Mouse (Mus musculus) megakaryocyte, embryonic 14.5 days (primary cell): ENCODE results near the gene Vps41. TPM values are rescaled to one million over a fixed set of nuclear protein-coding genes. Genes with fewer than 3 reads are reported as not detected.

Source experiments
- H3K27me3 ChIP-seq: replicated peaks from 2 replicates; pipeline ENCODE3; 2012; ENCODE audit warnings: inconsistent platforms
- H3K36me3 ChIP-seq: replicated peaks from 2 replicates; pipeline ENCODE3; 2012; ENCODE audit warnings: low read length, inconsistent platforms, mixed read lengths
- H3K4me1 ChIP-seq: 2 replicates; pipeline ENCODE4 v1.6.1; 2012; ENCODE audit warnings: inconsistent platforms
- H3K4me3 ChIP-seq: replicated peaks from 2 replicates; pipeline ENCODE3; 2012; ENCODE audit warnings: moderate library complexity, mild to moderate bottlenecking, inconsistent platforms
- H3K9me3 ChIP-seq: 2 replicates; pipeline ENCODE4 v1.6.1; 2012; ENCODE audit warnings: inconsistent platforms
- FLI1 ChIP-seq: IDR thresholded peaks from 2 replicates; pipeline ENCODE4 v1.6.1; 2012; ENCODE audit warnings: low read length, inconsistent platforms, mixed read lengths
- GATA1 ChIP-seq: IDR thresholded peaks from 3 replicates; pipeline ENCODE4 v1.6.1; 2012; ENCODE audit warnings: mixed read lengths, low read length, inconsistent platforms, borderline replicate concordance
- polyA plus RNA-seq: library from polyadenylated mRNA; stranded (reverse); fragments of >175 nt; gene quantifications from 2 replicates; pipeline ENCODE4 v1.2.3, GENCODE M21; 2012; ENCODE audit warnings: low replicate concordance; ENCODE audit not compliant: insufficient read depth

The Vps41 gene
- polyA plus RNA-seq, 1 experiment, result 0.45 TPM

GRCm38 (mm10) chr13:18856026-18856802 is 139.1 kb downstream of the Vps41 start:
- Histone ChIP-seq H3K4me3 (no peak overlapping the region), H3K36me3 (peaks cover 78% of the 10 kb centered on the region), H3K4me1 (peaks cover 11% of the 10 kb centered on the region), H3K9me3 (no peaks in the 10 kb centered on the region), H3K27me3 (no peaks in the 10 kb centered on the region)
- TF ChIP-seq GATA1 (no peak), FLI1 (no peak)

GRCm38 (mm10) chr13:18858183-18858582 is 141.1 kb downstream of the Vps41 start:
- peaks cover 76% of the 10 kb centered on the region for H3K36me3 ChIP-seq
- TF ChIP-seq FLI1, result no peak
- no peak for TF ChIP-seq GATA1

GRCm38 (mm10) chr13:18859389-18859788 is 142.3 kb downstream of the Vps41 start:
- H3K27me3 ChIP-seq, result no peaks in the 10 kb centered on the region
- H3K4me1 ChIP-seq, result peaks cover 11% of the 10 kb centered on the region
- no peak for TF ChIP-seq GATA1
- TF ChIP-seq FLI1, result no peak
- H3K36me3 ChIP-seq, result peaks cover 76% of the 10 kb centered on the region
- H3K4me3 ChIP-seq, result no peak overlapping the region
- no peaks in the 10 kb centered on the region for H3K9me3 ChIP-seq

More at GRCm38 (mm10) chr13:18858183-18858582, 141.1 kb downstream of the Vps41 start:
- Histone ChIP-seq H3K4me1 (peaks cover 11% of the 10 kb centered on the region), H3K9me3 (no peaks in the 10 kb centered on the region), H3K27me3 (no peaks in the 10 kb centered on the region), H3K4me3 (no peak overlapping the region)

GRCm38 (mm10) chr13:18868030-18868490 is 151.0 kb downstream of the Vps41 start:
- H3K9me3 ChIP-seq, result no peaks in the 10 kb centered on the region
- H3K4me1 ChIP-seq, result no peaks in the 10 kb centered on the region
- no peak for TF ChIP-seq GATA1
- peaks cover 37% of the 10 kb centered on the region for H3K36me3 ChIP-seq
- no peaks in the 10 kb centered on the region for H3K27me3 ChIP-seq
- H3K4me3 ChIP-seq, result no peak overlapping the region

GRCm38 (mm10) chr13:18868825-18869224 is 151.7 kb downstream of the Vps41 start:
- TF ChIP-seq FLI1, result no peak
- TF ChIP-seq GATA1, result no peak
- no peak overlapping the region for H3K4me3 ChIP-seq
- H3K36me3 ChIP-seq, result peaks cover 29% of the 10 kb centered on the region
- no peaks in the 10 kb centered on the region for H3K9me3 ChIP-seq
- no peaks in the 10 kb centered on the region for H3K4me1 ChIP-seq
- H3K27me3 ChIP-seq, result no peaks in the 10 kb centered on the region

GRCm38 (mm10) chr13:18875321-18875720 is 158.2 kb downstream of the Vps41 start:
- TF ChIP-seq FLI1, result no peak
- Histone ChIP-seq H3K36me3 (no peaks in the 10 kb centered on the region), H3K9me3 (no peaks in the 10 kb centered on the region), H3K27me3 (no peaks in the 10 kb centered on the region), H3K4me1 (no peaks in the 10 kb centered on the region), H3K4me3 (no peak overlapping the region)

- no peaks in the 10 kb centered on the region for H3K36me3 ChIP-seq
- H3K4me3 ChIP-seq, result no peak overlapping the region
- TF ChIP-seq FLI1, result no peak
- no peak for TF ChIP-seq GATA1
- H3K4me1 ChIP-seq, result no peaks in the 10 kb centered on the region
- H3K9me3 ChIP-seq, result no peaks in the 10 kb centered on the region
- H3K27me3 ChIP-seq, result no peaks in the 10 kb centered on the region
These were observed 175.8 kb downstream of the Vps41 start for GRCm38 (mm10) chr13:18892910-18893309.

GRCm38 (mm10) chr13:18896789-18897188 is 179.7 kb downstream of the Vps41 start:
- no peak overlapping the region for H3K4me3 ChIP-seq
- no peaks in the 10 kb centered on the region for H3K9me3 ChIP-seq
- no peaks in the 10 kb centered on the region for H3K27me3 ChIP-seq
- H3K36me3 ChIP-seq, result no peaks in the 10 kb centered on the region
- TF ChIP-seq GATA1, result no peak
- no peak for TF ChIP-seq FLI1
- H3K4me1 ChIP-seq, result no peaks in the 10 kb centered on the region

- no peaks in the 10 kb centered on the region for H3K4me1 ChIP-seq
- TF ChIP-seq FLI1 (no peak), GATA1 (no peak)
- no peaks in the 10 kb centered on the region for H3K9me3 ChIP-seq
- no peaks in the 10 kb centered on the region for H3K36me3 ChIP-seq
- no peaks in the 10 kb centered on the region for H3K27me3 ChIP-seq
- H3K4me3 ChIP-seq, result no peak overlapping the region
These were observed 186.5 kb downstream of the Vps41 start for GRCm38 (mm10) chr13:18903623-18904022.

GRCm38 (mm10) chr13:18914774-18915173 is 197.7 kb downstream of the Vps41 start:
- no peak for TF ChIP-seq FLI1
- TF ChIP-seq GATA1, result no peak
- H3K4me1 ChIP-seq, result no peaks in the 10 kb centered on the region
- no peaks in the 10 kb centered on the region for H3K9me3 ChIP-seq
- no peak overlapping the region for H3K4me3 ChIP-seq
- H3K36me3 ChIP-seq, result no peaks in the 10 kb centered on the region
- H3K27me3 ChIP-seq, result no peaks in the 10 kb centered on the region

Other genes with a start within 250 kb of the Vps41 start
- not detected in 2 replicates for gene Amph, start 230.9 kb downstream of the Vps41 start, polyA plus RNA-seq